Mouse (Mus musculus) heart, postnatal 0 days (tissue): ENCODE measurements at regions not wholly inside any gene's neighbourhood (a gene's known extent, or its start where the extent isn't known, plus 50 kb on each side); places are given as distances from the start of the nearest gene placed in this dataset.

Experiments
- ATAC-seq: fragments of 200-750 bp; cut with Nextera tagmentation; 2 replicates; pipeline ENCODE4 v1.8.0; 2017; ENCODE audit warnings: low read depth, moderate number of reproducible peaks, moderate library complexity; ENCODE audit not compliant: insufficient read depth
- DNase-seq: peaks from one replicate; pipeline ENCODE4 v3.0.0-alpha.2; 2016; ENCODE audit warnings: low spot score
- H3K27ac ChIP-seq: fragments of 300-500 bp; sonication (generic); 2 replicates; pipeline ENCODE4 v1.5.1; 2014; ENCODE audit warnings: low read depth, mild to moderate bottlenecking
- H3K27me3 ChIP-seq: fragments of 300-500 bp; sonication (generic); 2 replicates; pipeline ENCODE4 v1.6.1; 2014; ENCODE audit warnings: low read length, mixed read lengths; ENCODE audit not compliant: control insufficient read depth, insufficient read depth
- H3K36me3 ChIP-seq: fragments of 300-500 bp; sonication (generic); replicated peaks from 2 replicates; pipeline ENCODE4 v1.6.1; 2014; ENCODE audit warnings: low read length, mixed read lengths; ENCODE audit not compliant: control insufficient read depth, insufficient read depth
- H3K4me1 ChIP-seq: fragments of 300-500 bp; sonication (generic); 2 replicates; pipeline ENCODE4 v1.6.1; 2014; ENCODE audit warnings: antibody characterized with exemption; ENCODE audit not compliant: control insufficient read depth, insufficient read depth
- H3K4me2 ChIP-seq: fragments of 300-500 bp; sonication (generic); 2 replicates; pipeline ENCODE4 v1.6.1; 2014; ENCODE audit warnings: low read depth, mild to moderate bottlenecking, low read length, moderate library complexity
- H3K4me3 ChIP-seq: fragments of 300-500 bp; sonication (generic); 2 replicates; pipeline ENCODE4 v1.5.1; 2014; ENCODE audit warnings: low read depth, low read length
- H3K9ac ChIP-seq: fragments of 300-500 bp; sonication (generic); replicated peaks from 2 replicates; pipeline ENCODE4 v1.6.1; 2014; ENCODE audit warnings: low read depth, low read length, mixed read lengths
- H3K9me3 ChIP-seq: fragments of 300-500 bp; sonication (generic); replicated peaks from 2 replicates; pipeline ENCODE4 v1.6.1; 2016; ENCODE audit warnings: low read length; ENCODE audit not compliant: control insufficient read depth
- CTCF ChIP-seq: IDR thresholded peaks from 2 replicates; pipeline ENCODE4 v1.5.1; 2016; ENCODE audit warnings: antibody characterized with exemption, control low read depth, low read depth
- EP300 ChIP-seq: IDR thresholded peaks from 2 replicates; pipeline ENCODE4 v1.6.1; 2016; ENCODE audit warnings: antibody characterized with exemption, low read depth
- WGBS: fragments of 180-500 bp; shearing (Covaris S2); extraction: QIAGEN DNeasy Blood & Tissue Kit; methylation state at CpG from one replicate; pipeline ENCODE4 v1.1.7; 2014; 5-methylcytosine and 5-hydroxymethylcytosine counted together

- Histone ChIP-seq H3K27ac (no peak overlapping the region), H3K9me3 (peaks cover 5% of the 10 kb centered on the region; the same call in 1 of the 2 replicates), H3K36me3 (no peaks in the 10 kb centered on the region), H3K4me3 (no peak overlapping the region), H3K4me1 (peaks cover 16% of the 10 kb centered on the region; the same call in 1 of the 2 replicates), H3K4me2 (no peak overlapping the region), H3K9ac (no peak overlapping the region), H3K27me3 (no peaks in the 10 kb centered on the region)
- no peak for TF ChIP-seq CTCF
- ATAC-seq (no peak), DNase-seq (no peak)
- 89% methylated on average over 1 of the region's 1 CpGs for WGBS
Measured at GRCm38 (mm10) chr13:63716498-63716897, 98.5 kb upstream of the Ercc6l2 start.

- Histone ChIP-seq H3K27ac (no peak overlapping the region), H3K27me3 (no peaks in the 10 kb centered on the region), H3K4me1 (peaks cover 16% of the 10 kb centered on the region; the same call in 1 of the 2 replicates)
Measured at GRCm38 (mm10) chr13:63717249-63717648, 97.8 kb upstream of the Ercc6l2 start.

GRCm38 (mm10) chr13:63718782-63719181 lies 96.3 kb upstream of the Ercc6l2 start:
- no peak overlapping the region for H3K4me2 ChIP-seq
- no peaks in the 10 kb centered on the region for H3K36me3 ChIP-seq
- WGBS, result 57% methylated on average over 2 of the region's 2 CpGs
- TF ChIP-seq EP300 (no peak), CTCF (no peak)
- H3K4me1 ChIP-seq, result peaks cover 16% of the 10 kb centered on the region; the same call in 1 of the 2 replicates
- H3K9me3 ChIP-seq, result no peaks in the 10 kb centered on the region
- H3K27ac ChIP-seq, result no peak overlapping the region
- DNase-seq (no peak), ATAC-seq (no peak)
- no peak overlapping the region for H3K4me3 ChIP-seq
- no peak overlapping the region for H3K9ac ChIP-seq
- no peaks in the 10 kb centered on the region for H3K27me3 ChIP-seq

More at GRCm38 (mm10) chr13:63717249-63717648, 97.8 kb upstream of the Ercc6l2 start:
- DNase-seq, result no peak
- Histone ChIP-seq H3K9ac (no peak overlapping the region), H3K9me3 (peaks cover 5% of the 10 kb centered on the region; the same call in 1 of the 2 replicates), H3K36me3 (no peaks in the 10 kb centered on the region), H3K4me3 (no peak overlapping the region), H3K4me2 (no peak overlapping the region)
- TF ChIP-seq EP300, result no peak
- no peak for TF ChIP-seq CTCF
- no peak for ATAC-seq
- WGBS, result 77% methylated on average over 3 of the region's 3 CpGs

GRCm38 (mm10) chr13:63719351-63720207 lies 95.5 kb upstream of the Ercc6l2 start:
- ATAC-seq (peak; percentile 51), DNase-seq (peak; percentile 13)
- WGBS, result 33% methylated on average over 8 of the region's 8 CpGs
- TF ChIP-seq EP300, result no peak
- no peak for TF ChIP-seq CTCF
- Histone ChIP-seq H3K4me1 (peaks cover 17% of the 10 kb centered on the region; the same call in 1 of the 2 replicates), H3K4me3 (no peak overlapping the region), H3K9me3 (no peaks in the 10 kb centered on the region), H3K36me3 (no peaks in the 10 kb centered on the region), H3K27ac (no peak overlapping the region), H3K4me2 (no peak overlapping the region), H3K9ac (no peak overlapping the region), H3K27me3 (no peaks in the 10 kb centered on the region)

- Histone ChIP-seq H3K4me1 (peaks cover 23% of the 10 kb centered on the region; the same call in 1 of the 2 replicates), H3K27me3 (no peaks in the 10 kb centered on the region), H3K4me3 (no peak overlapping the region), H3K9ac (no peak overlapping the region), H3K27ac (no peak overlapping the region), H3K9me3 (no peaks in the 10 kb centered on the region), H3K36me3 (no peaks in the 10 kb centered on the region), H3K4me2 (no peak overlapping the region)
- TF ChIP-seq CTCF (no peak), EP300 (no peak)
- ATAC-seq (no peak), DNase-seq (no peak)
- 73% methylated on average over 3 of the region's 3 CpGs for WGBS
Measured at GRCm38 (mm10) chr13:63720610-63721009, 94.4 kb upstream of the Ercc6l2 start.
